Mouse (Mus musculus): ENCODE data around the gene Hirip3. TPM values are rescaled to one million over a fixed set of nuclear protein-coding genes. Genes with fewer than 3 reads are reported as not detected.
"Not testable (repeated sequence)": the region's sequence is repeated elsewhere in the genome, so short reads cannot be mapped to it uniquely, and the experiment has no call there.

Gene Hirip3
- polyA plus RNA-seq, 1 experiment from 2014 or later, result 28.5 TPM

GRCm38 (mm10) chr7:126884286-126885164 lies 22.8 kb downstream of the Hirip3 start, which contains the start of gene Taok2:
Gene Taok2, minus strand, starts transcription at chr7:126884703.
- peaks cover 12% of the 10 kb centered on the region for H3K36me3 ChIP-seq
- peak within 1 kb of the TSS; percentile 84 for H3K9ac ChIP-seq
- H3K9me3 ChIP-seq, result no peaks in the 10 kb centered on the region
- peaks cover 17% of the 10 kb centered on the region for H3K4me1 ChIP-seq
- H3K27ac ChIP-seq, result peak within 1 kb of the TSS; percentile 94
- no peaks in the 10 kb centered on the region for H3K27me3 ChIP-seq (replicated peaks)
- ATAC-seq (ENCODE audit: insufficient read depth, low FRiP score, low read depth), result peak; percentile 96
- whole genome bisulfite sequencing, result under 1% methylated on average over 56 of the region's 56 CpGs
- H3K4me3 ChIP-seq (replicated peaks), result peak within 1 kb of the TSS; percentile 80
- H3K4me2 ChIP-seq, result peak within 1 kb of the TSS; percentile 92

- WGBS, result 59% methylated on average over 5 of the region's 5 CpGs
- H3K27me3 ChIP-seq (replicated peaks), result no peaks in the 10 kb centered on the region
- H3K9ac ChIP-seq, result no peak overlapping the region
- H3K4me1 ChIP-seq, result peaks cover 7% of the 10 kb centered on the region
- no peaks in the 10 kb centered on the region for H3K9me3 ChIP-seq
- no peak overlapping the region for H3K27ac ChIP-seq
- ATAC-seq (ENCODE audit: insufficient read depth, low FRiP score, low read depth), result no peak
- H3K4me3 ChIP-seq (replicated peaks), result no peak overlapping the region
- peaks cover 6% of the 10 kb centered on the region; the same call in 1 of the 2 replicates for H3K36me3 ChIP-seq
- H3K4me2 ChIP-seq, result no peak overlapping the region
Measured at GRCm38 (mm10) chr7:126887281-126887680, 25.5 kb downstream of the Hirip3 start.

GRCm38 (mm10) chr7:126888852-126889251 lies 27.1 kb downstream of the Hirip3 start:
- no peak for ATAC-seq (ENCODE audit: insufficient read depth, low FRiP score, low read depth)
- Histone ChIP-seq H3K9me3 (no peaks in the 10 kb centered on the region), H3K4me3 (replicated peaks) (no peak overlapping the region), H3K4me2 (no peak overlapping the region), H3K36me3 (peaks cover 6% of the 10 kb centered on the region; the same call in 1 of the 2 replicates), H3K4me1 (no peaks in the 10 kb centered on the region), H3K27me3 (replicated peaks) (no peaks in the 10 kb centered on the region), H3K9ac (no peak overlapping the region), H3K27ac (no peak overlapping the region)
- 53% methylated on average over 7 of the region's 7 CpGs for WGBS

GRCm38 (mm10) chr7:126896912-126897311 lies 35.1 kb downstream of the Hirip3 start:
- peaks cover 15% of the 10 kb centered on the region for H3K4me1 ChIP-seq
- H3K27ac ChIP-seq, result 0 out of 2 replicates have a peak overlapping the region, but pooled peaks have one; percentile 17
- H3K9ac ChIP-seq, result no peak overlapping the region
- no peaks in the 10 kb centered on the region for H3K27me3 ChIP-seq (replicated peaks)
- H3K36me3 ChIP-seq, result no peaks in the 10 kb centered on the region
- H3K9me3 ChIP-seq, result no peaks in the 10 kb centered on the region
- 83% methylated on average over 5 of the region's 5 CpGs for WGBS
- no peak overlapping the region for H3K4me3 ChIP-seq (replicated peaks)
- peak overlapping the region; percentile 70 for H3K4me2 ChIP-seq
- ATAC-seq (ENCODE audit: insufficient read depth, low FRiP score, low read depth), result no peak

GRCm38 (mm10) chr7:126897390-126898101 lies 35.8 kb downstream of the Hirip3 start:
- Histone ChIP-seq H3K4me3 (replicated peaks) (peak overlapping the region; percentile 72), H3K9ac (peak overlapping the region; percentile 62; the same call in 1 of the 2 replicates), H3K27ac (peak overlapping the region; percentile 78), H3K36me3 (no peaks in the 10 kb centered on the region), H3K4me1 (peaks cover 15% of the 10 kb centered on the region), H3K4me2 (peak overlapping the region; percentile 70), H3K9me3 (no peaks in the 10 kb centered on the region), H3K27me3 (replicated peaks) (no peaks in the 10 kb centered on the region)
- WGBS, result 19% methylated on average over 15 of the region's 16 CpGs
- ATAC-seq (ENCODE audit: insufficient read depth, low FRiP score, low read depth), result peak; percentile 66

GRCm38 (mm10) chr7:126898102-126898990 lies 36.6 kb downstream of the Hirip3 start:
- peaks cover 15% of the 10 kb centered on the region for H3K4me1 ChIP-seq
- peak overlapping the region; percentile 62; the same call in 1 of the 2 replicates for H3K9ac ChIP-seq
- H3K27ac ChIP-seq, result peak overlapping the region; percentile 78
- no peaks in the 10 kb centered on the region for H3K9me3 ChIP-seq
- ATAC-seq (ENCODE audit: insufficient read depth, low FRiP score, low read depth), result peak; percentile 95
- H3K4me2 ChIP-seq, result peak overlapping the region; percentile 70
- WGBS, result 11% methylated on average over 37 of the region's 37 CpGs
- peak overlapping the region; percentile 72 for H3K4me3 ChIP-seq (replicated peaks)
- H3K36me3 ChIP-seq, result no peaks in the 10 kb centered on the region
- no peaks in the 10 kb centered on the region for H3K27me3 ChIP-seq (replicated peaks)

- WGBS, result 97% methylated on average over 8 of the region's 9 CpGs
- not testable (repeated sequence) for H3K9me3 ChIP-seq; H3K27ac ChIP-seq; H3K4me3 ChIP-seq (replicated peaks); H3K36me3 ChIP-seq; H3K27me3 ChIP-seq (replicated peaks); H3K9ac ChIP-seq; ATAC-seq (ENCODE audit: insufficient read depth, low FRiP score, low read depth); H3K4me2 ChIP-seq
- peaks cover 15% of the 10 kb centered on the region for H3K4me1 ChIP-seq
Measured at GRCm38 (mm10) chr7:126899781-126900180, 38.0 kb downstream of the Hirip3 start.

- no peak overlapping the region for H3K27ac ChIP-seq
- H3K4me1 ChIP-seq, result no peaks in the 10 kb centered on the region
- WGBS, result 70% methylated on average over 3 of the region's 3 CpGs
- H3K9ac ChIP-seq, result no peak overlapping the region
- H3K36me3 ChIP-seq, result no peaks in the 10 kb centered on the region
- no peak overlapping the region for H3K4me3 ChIP-seq (replicated peaks)
- no peaks in the 10 kb centered on the region for H3K9me3 ChIP-seq
- no peaks in the 10 kb centered on the region for H3K27me3 ChIP-seq (replicated peaks)
- ATAC-seq (ENCODE audit: insufficient read depth, low FRiP score, low read depth), result no peak
- H3K4me2 ChIP-seq, result no peak overlapping the region
Measured at GRCm38 (mm10) chr7:126905590-126905989, 43.8 kb downstream of the Hirip3 start.

GRCm38 (mm10) chr7:126914844-126915243 lies 53.1 kb downstream of the Hirip3 start:
- Histone ChIP-seq H3K27ac (no peak overlapping the region), H3K27me3 (replicated peaks) (no peaks in the 10 kb centered on the region), H3K9ac (no peak overlapping the region), H3K9me3 (no peaks in the 10 kb centered on the region), H3K4me2 (no peak overlapping the region), H3K4me1 (no peaks in the 10 kb centered on the region), H3K36me3 (no peaks in the 10 kb centered on the region), H3K4me3 (replicated peaks) (no peak overlapping the region)
- ATAC-seq (ENCODE audit: insufficient read depth, low FRiP score, low read depth), result no peak
- WGBS, result 75% methylated on average over 3 of the region's 3 CpGs
